Comparison of ENCODE assay signal across 10 mouse cellular contexts in the genomic region with DNA sequence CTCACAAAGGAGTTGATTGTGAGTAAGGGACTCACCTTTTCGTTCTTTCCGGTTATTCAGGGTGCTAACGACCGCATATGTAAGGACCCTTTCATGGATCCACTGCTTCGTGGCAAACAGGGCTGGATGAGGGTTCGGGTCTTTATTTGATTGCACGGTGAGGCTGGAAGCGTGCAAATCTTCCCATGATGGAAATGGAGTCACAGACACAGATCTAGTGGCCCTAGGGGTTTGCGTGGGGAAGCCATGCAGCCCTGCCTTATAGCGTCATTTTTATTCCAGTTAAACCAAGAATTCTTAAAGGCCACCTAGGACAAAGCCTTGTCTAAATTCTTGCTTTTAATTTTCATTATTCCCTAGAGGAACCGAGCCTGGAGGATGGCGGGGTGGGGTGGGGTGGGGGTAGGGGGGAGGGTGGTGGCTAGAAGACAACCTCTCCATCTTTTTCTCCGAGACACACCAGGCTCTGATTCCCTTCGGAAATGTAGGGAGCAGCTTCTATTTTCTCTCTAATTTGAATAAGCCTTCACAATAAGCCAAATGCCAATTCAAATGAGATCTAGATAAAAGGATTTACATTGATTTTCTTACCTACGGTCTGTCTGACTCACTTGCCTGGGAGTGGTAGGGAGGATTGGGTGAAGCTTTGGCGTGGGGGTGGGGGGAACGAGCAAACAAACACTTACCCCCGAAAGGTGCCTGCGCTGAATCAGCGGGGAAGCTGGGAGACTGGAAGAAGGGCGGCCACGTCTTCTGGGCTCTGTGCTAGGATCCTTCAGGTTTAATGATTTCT. TPM values are rescaled to one million over a fixed set of nuclear protein-coding genes. Genes with fewer than 3 reads are reported as not detected.
DNase-seq lines count a peak whose midpoint lies in the region; ATAC-seq and TF ChIP-seq lines count a peak whose summit lies in the region.
"Had no signal": no experiment of that assay in that cellular context is flagged by ENCODE, and none has a peak within 500 bp of the region (broad histone marks: within the 10 kb centered on the region; RNA-seq: fewer than 3 reads in every experiment).

No protein-coding gene starts in this region.

- H3K9me3 ChIP-seq in heart, embryonic 11.5 days (replicated peaks; ENCODE audit: control insufficient read depth, low read length): no peaks in the 10 kb centered on the region
- no peaks in the 10 kb centered on the region for H3K9me3 ChIP-seq in ES-Bruce4 (replicated peaks; ENCODE audit: control insufficient read depth, insufficient read depth, low read length, poor library complexity, severe bottlenecking)
- no peaks in the 10 kb centered on the region for H3K9me3 ChIP-seq in forebrain, embryonic 11.5 days (ENCODE audit: control insufficient read depth, low read length)
- no peaks in the 10 kb centered on the region for H3K9me3 ChIP-seq in limb, embryonic 14.5 days (ENCODE audit: control insufficient read depth, low read length)

- 19% methylated on average over 22 of the region's 22 CpGs for WGBS in heart, embryonic 11.5 days (ENCODE audit: insufficient replicate concordance)
- WGBS in forebrain, embryonic 11.5 days: 14% methylated on average over 22 of the region's 22 CpGs
- WGBS in limb, embryonic 14.5 days: 21% methylated on average over 22 of the region's 22 CpGs

- peak; percentile 72; the same call in 1 of the 2 replicates for TF ChIP-seq EP300 in ES-Bruce4 (IDR thresholded peaks at IDR 0.05; ENCODE audit: insufficient read depth, low read depth, low read length)

- TF ChIP-seq CTCF in ES-Bruce4 (IDR thresholded peaks at IDR 0.05; ENCODE audit: low read depth, low read length): no peak

- intact Hi-C loops in heart, postnatal 25 days (cut with DNase I): no loop called here

- H3K27ac ChIP-seq in heart, embryonic 11.5 days (ENCODE audit: low read depth, low read length): no peak overlapping the region
- H3K27ac ChIP-seq in ES-Bruce4 (ENCODE audit: insufficient read depth, low read length): peak overlapping the region; percentile 95
- H3K27ac ChIP-seq in forebrain, embryonic 11.5 days (ENCODE audit: low read depth, low read length): no peak overlapping the region
- no peak overlapping the region for H3K27ac ChIP-seq in limb, embryonic 14.5 days (replicated peaks; ENCODE audit: low read depth, low read length)

- H3K4me2 ChIP-seq in heart, embryonic 11.5 days: peak overlapping the region; percentile 52
- peak overlapping the region; percentile 40; the same call in 1 of the 2 replicates for H3K4me2 ChIP-seq in forebrain, embryonic 11.5 days (ENCODE audit: low read depth, low read length, severe bottlenecking)
- H3K4me2 ChIP-seq in limb, embryonic 14.5 days (replicated peaks; ENCODE audit: low read depth, low read length, severe bottlenecking): peak overlapping the region; percentile 32

- TF ChIP-seq POLR2A in ES-Bruce4 (IDR thresholded peaks at IDR 0.05; ENCODE audit: insufficient read depth, low read length): no peak
- no peak for TF ChIP-seq POLR2A in limb, embryonic 14.5 days (IDR thresholded peaks at IDR 0.05; ENCODE audit: borderline replicate concordance, extremely low read depth, insufficient read depth, insufficient read length)

- H3K36me3 ChIP-seq in heart, embryonic 11.5 days (ENCODE audit: control insufficient read depth, insufficient read depth, low read length): no peaks in the 10 kb centered on the region
- peaks cover 7% of the 10 kb centered on the region; the same call in 1 of the 2 replicates for H3K36me3 ChIP-seq in ES-Bruce4 (ENCODE audit: control insufficient read depth, insufficient read depth, low read length, poor library complexity, severe bottlenecking)
- H3K36me3 ChIP-seq in forebrain, embryonic 11.5 days (ENCODE audit: control insufficient read depth, insufficient read depth, low read length): no peaks in the 10 kb centered on the region
- H3K36me3 ChIP-seq in limb, embryonic 14.5 days (ENCODE audit: control insufficient read depth, insufficient read depth, low read length): no peaks in the 10 kb centered on the region

- no peaks in the 10 kb centered on the region for H3K27me3 ChIP-seq in heart, embryonic 11.5 days (ENCODE audit: control insufficient read depth, insufficient read depth, low read length)
- no peaks in the 10 kb centered on the region for H3K27me3 ChIP-seq in ES-Bruce4 (ENCODE audit: control insufficient read depth, insufficient read depth, low read length, poor library complexity, severe bottlenecking)
- H3K27me3 ChIP-seq in forebrain, embryonic 11.5 days (ENCODE audit: control insufficient read depth, insufficient read depth, low read length): no peaks in the 10 kb centered on the region
- H3K27me3 ChIP-seq in limb, embryonic 14.5 days (ENCODE audit: control insufficient read depth, insufficient read depth, low read length): no peaks in the 10 kb centered on the region

- no peak for ATAC-seq in heart, embryonic 11.5 days (replicated peaks; ENCODE audit: insufficient number of reproducible peaks, low FRiP score, low TSS enrichment)
- no peak for ATAC-seq in forebrain, embryonic 11.5 days (replicated peaks; ENCODE audit: low FRiP score)
- ATAC-seq in limb, embryonic 14.5 days (ENCODE audit: low FRiP score, low read depth): no peak

- no peak for DNase-seq in heart, postnatal 25 days (ENCODE audit: low spot score)
- DNase-seq in forebrain, embryonic 11.5 days (ENCODE audit: low spot score): no peak
- no peak for DNase-seq in limb, embryonic 14.5 days (ENCODE audit: low spot score)
- DNase-seq in cerebellum, postnatal 25 days: no peak
- no peak for DNase-seq in thymus, postnatal 36 days
- no peak for DNase-seq in kidney, postnatal 4 days
- DNase-seq: gastrocnemius, postnatal 25 days; lung, postnatal 10 days had no signal

- H3K4me3 ChIP-seq in heart, embryonic 11.5 days (ENCODE audit: low read depth, low read length): peak overlapping the region; percentile 16; the same call in 1 of the 2 replicates
- H3K4me3 ChIP-seq in ES-Bruce4 (ENCODE audit: low read depth, low read length): peak overlapping the region; percentile 34; the same call in 1 of the 2 replicates
- no peak overlapping the region for H3K4me3 ChIP-seq in forebrain, embryonic 11.5 days (ENCODE audit: low read depth, low read length)
- 0 out of 2 replicates have a peak overlapping the region, but pooled peaks have one; percentile 7 for H3K4me3 ChIP-seq in limb, embryonic 14.5 days (replicated peaks; ENCODE audit: low read length)

- H3K4me1 ChIP-seq in heart, embryonic 11.5 days (ENCODE audit: control insufficient read depth, insufficient read depth, low read length): peaks cover 6% of the 10 kb centered on the region; the same call in 1 of the 2 replicates
- peaks cover 6% of the 10 kb centered on the region for H3K4me1 ChIP-seq in ES-Bruce4 (ENCODE audit: control insufficient read depth, insufficient read depth, low read length)
- peaks cover 2% of the 10 kb centered on the region; the same call in 1 of the 2 replicates for H3K4me1 ChIP-seq in forebrain, embryonic 11.5 days (replicated peaks; ENCODE audit: control insufficient read depth, insufficient read depth, low read length)
- peaks cover 9% of the 10 kb centered on the region for H3K4me1 ChIP-seq in limb, embryonic 14.5 days (ENCODE audit: control insufficient read depth, insufficient read depth, low read length)

- H3K9ac ChIP-seq in heart, embryonic 11.5 days (ENCODE audit: low read depth, low read length): peak overlapping the region; percentile 34; the same call in 1 of the 2 replicates
- peak overlapping the region; percentile 60; the same call in 1 of the 2 replicates for H3K9ac ChIP-seq in ES-Bruce4 (ENCODE audit: low read depth, poor library complexity, severe bottlenecking)
- peak overlapping the region; percentile 43 for H3K9ac ChIP-seq in forebrain, embryonic 11.5 days (ENCODE audit: low read length)
- H3K9ac ChIP-seq in limb, embryonic 14.5 days (ENCODE audit: low read depth, low read length, severe bottlenecking): peak overlapping the region; percentile 17; the same call in 1 of the 2 replicates

RNA-seq across cellular contexts. Expression of a gene that starts 0.7 kb away (rescaled TPM):
- not detected in 2 replicates for polyA plus RNA-seq in heart, embryonic 11.5 days (2014; fragmentation: Nextera tagmentation; extraction: Ambion mirVana)
- under 1 TPM; 0.31 to 0.49 TPM for total RNA-seq in heart, postnatal 25 days (2021)
- 0.35 and 0.61 TPM in 2 replicates for polyA plus RNA-seq in ES-Bruce4 (2011; ENCODE audit: insufficient read depth, insufficient read length, low read depth, missing spikeins)
- polyA plus RNA-seq in forebrain, embryonic 11.5 days (2014; fragmentation: Nextera tagmentation; extraction: Ambion mirVana): 0.35 TPM in 1 of 2 replicates, not detected in the other
- polyA plus RNA-seq in limb, embryonic 14.5 days (2012; rRNA removed): 0.29 and 0.33 TPM in 2 replicates
- polyA plus RNA-seq in limb, embryonic 14.5 days (2014; fragmentation: Nextera tagmentation; extraction: Ambion mirVana): 0.10 and 0.34 TPM in 2 replicates

RNA-seq across cellular contexts. Expression of a gene that starts 37.0 kb away (rescaled TPM):
- polyA plus RNA-seq in heart, embryonic 11.5 days (2014; fragmentation: Nextera tagmentation; extraction: Ambion mirVana): 285 and 339 TPM in 2 replicates
- 100 to 1,000 TPM; 830 to 856 TPM for total RNA-seq in heart, postnatal 25 days (2021)
- 106 and 110 TPM in 2 replicates for polyA plus RNA-seq in ES-Bruce4 (2011; ENCODE audit: insufficient read depth, insufficient read length, low read depth, missing spikeins)
- 136 and 137 TPM in 2 replicates for polyA plus RNA-seq in forebrain, embryonic 11.5 days (2014; fragmentation: Nextera tagmentation; extraction: Ambion mirVana)
- 83.1 and 96.3 TPM in 2 replicates for polyA plus RNA-seq in limb, embryonic 14.5 days (2012; rRNA removed)
- polyA plus RNA-seq in limb, embryonic 14.5 days (2014; fragmentation: Nextera tagmentation; extraction: Ambion mirVana): 115 and 117 TPM in 2 replicates

RNA-seq across cellular contexts. Expression of a gene that starts 37.0 kb away (rescaled TPM):
- polyA plus RNA-seq in heart, embryonic 11.5 days (2014; fragmentation: Nextera tagmentation; extraction: Ambion mirVana): 416 and 417 TPM in 2 replicates
- 100 to 1,000 TPM; 356 to 385 TPM for total RNA-seq in heart, postnatal 25 days (2021)
- 2,024 and 2,095 TPM in 2 replicates for polyA plus RNA-seq in ES-Bruce4 (2011; ENCODE audit: insufficient read depth, insufficient read length, low read depth, missing spikeins)
- 502 and 538 TPM in 2 replicates for polyA plus RNA-seq in forebrain, embryonic 11.5 days (2014; fragmentation: Nextera tagmentation; extraction: Ambion mirVana)
- 708 and 1,108 TPM in 2 replicates for polyA plus RNA-seq in limb, embryonic 14.5 days (2012; rRNA removed)
- 730 and 750 TPM in 2 replicates for polyA plus RNA-seq in limb, embryonic 14.5 days (2014; fragmentation: Nextera tagmentation; extraction: Ambion mirVana)

RNA-seq across cellular contexts. Expression of a gene that starts 59.4 kb away (rescaled TPM):
- 5.0 and 9.8 TPM in 2 replicates for polyA plus RNA-seq in heart, embryonic 11.5 days (2014; fragmentation: Nextera tagmentation; extraction: Ambion mirVana)
- under 1 TPM; 0.39 to 0.49 TPM for total RNA-seq in heart, postnatal 25 days (2021)
- 35.7 and 38.2 TPM in 2 replicates for polyA plus RNA-seq in ES-Bruce4 (2011; ENCODE audit: insufficient read depth, insufficient read length, low read depth, missing spikeins)
- polyA plus RNA-seq in forebrain, embryonic 11.5 days (2014; fragmentation: Nextera tagmentation; extraction: Ambion mirVana): 25.8 and 26.7 TPM in 2 replicates
- polyA plus RNA-seq in limb, embryonic 14.5 days (2012; rRNA removed): 7.8 and 8.5 TPM in 2 replicates
- polyA plus RNA-seq in limb, embryonic 14.5 days (2014; fragmentation: Nextera tagmentation; extraction: Ambion mirVana): 14.3 and 18.0 TPM in 2 replicates
